Mouse (Mus musculus) kidney, adult 11 months (tissue): Measurements from ENCODE around the gene Ndufc2.

Experiments
- DNase-seq: peaks from one replicate; pipeline ENCODE4 v3.0.0; 2022

The Ndufc2 gene

GRCm38 (mm10) chr7:97399960-97400715 is at the start of gene Ndufc2:
Ndufc2 (plus strand) TSS chr7:97400003.
- DNase-seq = peak; percentile 67

DNA sequence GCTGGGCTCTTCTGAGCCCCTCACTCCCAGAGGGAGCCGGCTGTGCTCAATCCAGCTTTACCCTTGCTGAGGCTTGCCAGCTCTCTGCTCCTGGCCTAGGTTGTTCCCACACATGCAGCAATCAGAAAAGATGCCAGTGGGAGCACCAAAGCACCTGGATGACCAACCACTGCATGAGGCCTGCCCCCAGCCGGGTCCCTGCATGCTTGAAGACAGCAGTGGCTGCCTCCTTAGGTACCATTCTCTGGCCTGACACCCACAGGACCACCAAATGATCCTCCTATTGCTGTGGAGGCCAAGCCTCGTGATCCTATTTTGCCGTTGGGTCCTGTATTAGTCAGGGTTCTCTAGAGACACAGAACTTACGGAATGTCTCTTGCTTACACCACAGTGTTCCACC is 48.9 kb upstream of the Ndufc2 start:
- no peak for DNase-seq

DNA sequence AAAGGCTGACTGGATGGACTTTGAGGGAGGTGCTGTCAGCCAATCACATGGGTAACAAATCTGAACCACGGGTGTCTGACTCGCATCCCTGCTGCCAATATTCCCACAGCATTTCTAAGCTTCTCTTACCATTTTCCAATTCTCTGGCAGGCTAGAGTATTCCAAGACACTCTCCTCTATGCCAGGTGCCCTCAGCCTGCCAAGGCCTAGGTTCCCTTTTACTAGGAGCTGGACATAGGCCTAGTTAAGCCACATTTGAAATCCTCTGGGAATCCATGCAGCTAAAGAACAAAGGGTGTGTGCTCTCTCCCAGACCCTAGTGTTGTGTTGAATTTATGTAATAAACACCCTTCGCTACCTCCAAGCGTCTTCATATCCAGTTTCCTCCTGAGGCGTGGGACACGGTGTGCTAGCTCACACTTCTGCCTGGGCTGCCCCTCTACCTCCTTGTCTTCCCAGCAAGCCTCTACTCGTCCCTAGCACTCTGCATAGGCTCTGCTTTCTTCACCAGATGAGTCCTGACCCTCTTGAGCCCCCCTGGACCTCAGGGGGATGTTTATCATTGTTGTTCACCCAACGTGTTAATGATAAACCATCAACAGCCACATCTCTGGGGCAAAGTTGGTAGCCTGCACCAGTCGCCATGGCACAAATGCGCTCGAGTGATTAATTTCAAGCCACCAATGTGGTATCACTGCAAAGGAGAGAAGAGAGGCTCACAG is 47.9 kb upstream of the Ndufc2 start:
- DNase-seq = no peak

- DNase-seq = no peak
Measured at GRCm38 (mm10) chr7:97353356-97353755, 46.4 kb upstream of the Ndufc2 start.

- DNase-seq = no peak
Measured at GRCm38 (mm10) chr7:97355068-97355841, 44.5 kb upstream of the Ndufc2 start.

DNA sequence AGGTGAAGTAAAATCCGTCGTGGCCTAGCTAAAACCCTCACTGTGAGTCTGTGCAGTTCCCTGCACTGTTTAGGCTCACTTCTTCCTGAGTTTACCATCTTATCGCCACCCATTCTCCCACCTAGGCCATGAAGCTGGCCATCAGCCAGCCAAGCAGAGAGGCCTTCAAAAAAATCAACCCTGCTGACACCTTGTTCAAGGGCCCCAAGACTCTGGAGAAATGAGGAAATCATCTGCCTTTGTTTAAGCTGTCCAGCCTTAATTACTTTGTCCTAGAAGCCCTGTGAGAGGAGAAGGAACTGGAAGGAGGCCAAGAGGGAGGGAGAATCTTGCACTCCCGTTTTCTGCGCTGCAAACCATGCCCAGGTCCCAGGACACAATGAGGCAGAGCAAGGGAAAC is 43.5 kb upstream of the Ndufc2 start:
- no peak for DNase-seq

- peak; percentile 11 for DNase-seq
Measured at GRCm38 (mm10) chr7:97356875-97357276, 42.9 kb upstream of the Ndufc2 start.

DNA sequence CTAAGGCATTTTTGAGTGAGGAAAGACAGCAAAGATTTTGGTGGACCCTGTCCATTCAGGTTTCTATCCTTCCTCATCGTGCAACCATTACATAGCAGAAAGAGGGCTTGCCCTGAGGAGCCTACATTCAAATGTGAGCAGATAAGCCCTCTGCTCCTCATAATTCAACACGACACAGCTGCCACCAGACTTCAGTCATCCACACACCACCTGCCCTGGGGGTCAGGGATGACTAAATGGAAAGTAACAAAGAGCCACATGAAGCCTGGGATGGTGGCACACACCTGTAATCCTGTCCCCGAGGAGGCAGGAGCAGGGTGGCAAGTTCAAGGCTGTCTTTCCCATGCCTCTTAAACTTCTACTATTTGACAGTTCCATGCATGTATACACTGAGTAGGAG is 42.0 kb upstream of the Ndufc2 start:
- no peak for DNase-seq

DNA sequence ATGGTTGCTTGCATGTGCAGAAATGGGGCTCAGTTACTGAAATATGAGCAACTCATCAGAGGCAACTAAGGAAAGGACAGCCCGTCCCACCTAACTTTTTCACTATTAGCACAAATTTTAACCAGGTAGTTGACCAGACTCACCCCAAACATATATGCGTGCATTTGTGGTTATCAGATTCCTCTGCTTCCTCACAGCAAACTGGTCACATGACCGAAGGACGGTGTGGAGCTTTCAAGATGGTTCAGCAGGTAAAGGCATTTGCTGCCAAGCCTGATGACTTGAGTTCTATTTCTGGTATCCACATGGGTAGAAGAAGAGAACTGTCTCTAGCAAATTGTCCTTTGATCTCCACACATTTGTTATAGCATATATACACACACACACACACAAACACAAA is 41.5 kb upstream of the Ndufc2 start:
- DNase-seq = no peak

DNA sequence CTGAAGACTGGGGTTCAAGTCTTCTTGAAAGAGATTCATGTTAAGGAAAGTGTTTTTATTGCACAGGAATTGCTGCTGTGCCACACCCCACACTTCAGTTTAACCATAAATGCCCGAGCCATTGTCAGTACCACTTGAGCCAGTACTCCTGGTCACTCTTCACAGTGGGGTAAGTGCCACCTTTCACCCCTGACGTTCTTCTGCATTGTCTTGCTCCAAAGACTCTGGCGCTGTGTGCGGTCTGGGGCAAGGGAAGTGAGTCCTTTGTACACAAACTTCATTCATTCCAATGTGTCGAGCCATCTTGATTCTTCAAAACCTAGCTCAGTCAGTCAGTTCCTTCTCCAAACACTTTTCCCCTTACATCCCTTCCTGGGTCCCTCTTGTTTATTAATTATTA is 39.6 kb upstream of the Ndufc2 start:
- DNase-seq = no peak

DNA sequence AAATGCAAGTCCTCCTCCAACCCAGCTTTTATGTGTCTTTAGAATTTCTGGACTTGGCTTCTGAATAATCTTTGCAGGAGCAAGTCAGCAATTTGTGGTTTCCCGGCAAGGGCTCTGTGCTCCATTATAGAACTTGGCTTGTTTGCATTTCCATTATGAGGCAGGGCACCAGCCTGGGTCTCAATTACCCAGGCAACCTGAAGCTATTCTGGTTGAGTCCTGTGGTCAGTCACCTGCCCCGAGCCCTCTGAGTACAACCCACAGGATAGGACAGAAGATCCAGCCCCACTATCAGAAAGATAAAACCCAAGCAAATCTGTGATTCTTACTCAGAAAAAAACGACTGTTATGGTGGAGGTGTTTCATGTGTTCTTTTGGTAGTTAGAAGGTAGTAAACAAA is 38.8 kb upstream of the Ndufc2 start:
- DNase-seq = no peak

- DNase-seq = no peak
Measured at GRCm38 (mm10) chr7:97361467-97361866, 38.3 kb upstream of the Ndufc2 start.

DNA sequence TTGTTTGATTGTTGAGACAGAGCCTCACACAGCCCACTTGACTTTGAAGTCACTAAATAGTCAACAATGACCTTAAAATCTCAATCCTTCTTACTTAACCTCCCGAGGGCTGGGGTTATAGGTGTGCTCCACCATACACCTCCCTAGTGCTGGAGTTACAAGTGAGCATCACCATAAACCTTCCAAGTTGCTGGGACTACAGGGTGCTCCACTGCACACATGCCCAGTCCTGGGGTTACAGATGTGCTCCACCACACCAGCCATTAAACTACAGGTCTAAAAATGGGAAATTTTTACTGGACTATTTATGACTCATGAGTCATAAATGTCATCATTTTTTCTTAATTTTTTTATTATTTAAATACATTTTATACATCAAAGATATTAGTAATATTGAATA is 33.9 kb upstream of the Ndufc2 start:
- DNase-seq = no peak

DNA sequence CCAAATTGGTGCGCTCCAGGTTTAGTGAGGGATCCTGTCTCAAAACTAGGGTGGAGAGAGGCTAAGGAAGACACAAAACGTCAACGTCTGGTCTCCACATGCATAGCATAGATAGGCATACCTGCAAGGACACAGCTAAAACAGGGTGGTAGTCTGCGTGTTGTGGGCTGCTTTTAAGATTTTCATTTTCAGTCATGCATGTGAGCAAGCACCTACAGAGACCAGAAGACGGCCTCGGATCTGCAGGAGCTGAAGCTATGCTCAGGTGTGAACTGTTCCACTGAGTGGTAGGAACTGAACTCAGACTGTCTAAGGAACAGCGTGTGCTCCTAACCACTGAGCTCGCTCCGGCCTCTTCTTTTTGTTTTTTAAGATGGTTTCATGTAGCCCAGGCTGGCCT is 24.7 kb upstream of the Ndufc2 start:
- no peak for DNase-seq

DNA sequence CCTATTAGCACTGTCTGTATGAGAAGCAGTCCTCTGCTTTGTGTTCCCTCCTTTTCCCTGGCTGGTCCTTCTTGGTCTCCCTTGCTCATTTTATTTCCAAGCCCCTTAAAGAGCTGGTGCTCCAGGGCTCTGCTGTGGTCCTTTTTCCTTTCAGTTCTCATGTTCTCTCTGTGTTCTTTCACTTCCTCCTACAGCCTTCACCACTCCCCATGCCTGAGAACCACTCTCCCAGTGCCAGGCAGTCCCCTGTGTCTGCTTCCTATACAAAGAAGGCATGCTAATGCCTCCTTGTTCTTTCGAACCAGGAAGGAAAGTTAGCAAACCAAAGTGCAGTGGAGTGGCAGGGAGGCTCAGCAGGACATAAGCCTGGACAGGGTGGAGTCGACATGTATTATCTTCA is 23.9 kb upstream of the Ndufc2 start:
- DNase-seq = no peak

- no peak for DNase-seq
Measured at GRCm38 (mm10) chr7:97379304-97379703, 20.5 kb upstream of the Ndufc2 start.

DNA sequence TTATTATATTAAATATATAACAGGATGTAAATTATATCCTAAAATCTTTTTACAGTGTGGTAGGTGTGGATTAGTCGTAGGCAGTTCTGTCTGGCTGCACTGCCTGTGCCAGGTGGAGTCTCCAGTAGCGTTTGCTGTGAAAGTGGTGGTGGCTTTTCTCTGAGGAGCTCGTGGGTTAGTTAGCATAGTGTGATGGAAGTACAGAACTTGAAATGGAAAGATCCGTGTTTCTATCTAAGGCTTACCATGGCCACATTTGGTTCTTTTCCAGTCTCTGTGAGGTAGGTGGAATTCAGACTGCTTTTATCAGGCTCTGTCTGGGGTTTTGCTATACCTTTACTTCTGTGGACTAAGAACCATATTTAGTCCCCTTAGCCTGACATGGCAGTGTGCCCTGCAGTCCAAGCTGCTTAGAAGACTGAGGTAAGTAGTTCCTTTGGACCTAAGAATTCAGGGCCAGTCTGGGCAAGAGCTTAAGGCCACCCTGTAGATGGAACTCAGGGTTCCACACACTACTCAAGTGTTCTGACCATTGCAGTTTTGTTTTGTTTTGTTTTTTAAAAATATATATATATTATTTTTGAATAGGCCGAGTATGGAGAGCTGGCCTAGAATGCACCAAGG is 19.2 kb upstream of the Ndufc2 start:
- DNase-seq = no peak

GRCm38 (mm10) chr7:97382661-97383060 is 17.1 kb upstream of the Ndufc2 start:
- DNase-seq = no peak

GRCm38 (mm10) chr7:97383496-97384132 is 16.2 kb upstream of the Ndufc2 start:
- no peak for DNase-seq

GRCm38 (mm10) chr7:97386106-97386805 is 13.5 kb upstream of the Ndufc2 start:
- no peak for DNase-seq

- no peak for DNase-seq
Measured at GRCm38 (mm10) chr7:97386806-97387370, 12.9 kb upstream of the Ndufc2 start.
